Mouse (Mus musculus): ENCODE measurements around the gene Mrgpra3. TPM values are rescaled to one million over a fixed set of nuclear protein-coding genes. Genes with fewer than 3 reads are reported as not detected.

Mrgpra3 gene
- polyA plus RNA-seq (2014; fragmentation: Nextera tagmentation; extraction: Ambion mirVana) = not detected in 2 replicates

DNA sequence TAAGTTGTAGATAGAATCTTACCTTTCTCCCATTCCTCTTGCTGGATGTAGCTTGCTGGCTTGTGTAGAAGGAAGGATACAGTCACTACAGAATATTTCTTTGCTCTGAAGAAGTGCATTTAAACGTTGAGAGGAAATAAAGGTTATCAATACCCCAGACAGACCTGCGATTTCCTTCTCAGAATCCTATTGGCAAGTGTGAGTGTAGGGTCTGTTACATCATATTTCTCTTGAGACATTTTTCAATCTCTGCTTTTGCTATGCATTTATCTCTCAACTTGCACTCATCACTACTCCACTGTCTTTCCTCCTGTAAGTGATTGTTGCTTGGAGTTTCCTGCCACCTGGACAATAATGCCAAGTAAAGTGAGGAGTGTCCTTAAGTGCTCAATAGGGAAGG lies at the start of gene Mrgpra3:
Gene Mrgpra3, minus strand, starts transcription at position 101 of the 400 bp plus-strand sequence.
- Histone ChIP-seq H3K4me3 (ENCODE audit: low read depth, low read length) (no peak within 1 kb of the TSS), H3K36me3 (ENCODE audit: control insufficient read depth, insufficient read depth, low read length) (no peaks in the 10 kb centered on the region), H3K27ac (ENCODE audit: low read depth) (no peak within 1 kb of the TSS), H3K27me3 (replicated peaks; ENCODE audit: control insufficient read depth, insufficient read depth, low read length) (no peaks in the 10 kb centered on the region), H3K9me3 (ENCODE audit: control insufficient read depth, low read length) (0 out of 2 replicates have a peak, but pooled peaks cover 3% of the 10 kb centered on the region), H3K4me2 (ENCODE audit: low read length) (no peak within 1 kb of the TSS), H3K4me1 (replicated peaks; ENCODE audit: control insufficient read depth, insufficient read depth, low read length) (no peaks in the 10 kb centered on the region), H3K9ac (ENCODE audit: low read length) (no peak within 1 kb of the TSS)
- 72% methylated on average over 2 of the region's 2 CpGs for WGBS
- ATAC-seq (replicated peaks; ENCODE audit: low FRiP score, low TSS enrichment, low read depth) = no peak
- no peak for DNase-seq (ENCODE audit: low spot score)

Other genes with a start within 250 kb of the Mrgpra3 start
- gene Mrgpra1, start 247.1 kb downstream of the Mrgpra3 start, polyA plus RNA-seq (2014; fragmentation: Nextera tagmentation; extraction: Ambion mirVana) = not detected in 2 replicates
- not detected in 2 replicates for gene Mrgpra2a, start 149.2 kb downstream of the Mrgpra3 start, polyA plus RNA-seq (2014; fragmentation: Nextera tagmentation; extraction: Ambion mirVana)
- gene Mrgpra2b, start 72.5 kb downstream of the Mrgpra3 start, polyA plus RNA-seq (2014; fragmentation: Nextera tagmentation; extraction: Ambion mirVana) = not detected in 2 replicates